Mouse (Mus musculus): ENCODE data around the gene H3f3a. TPM values are rescaled to one million over a fixed set of nuclear protein-coding genes. Genes with fewer than 3 reads are reported as not detected.

Gene H3f3a
- polyA plus RNA-seq, 1 experiment from 2014 or later = 2,025 TPM

- 91% methylated on average over 11 of the region's 11 CpGs for WGBS
- no peak overlapping the region for H3K27ac ChIP-seq (ENCODE audit: low read depth)
- ATAC-seq (replicated peaks; ENCODE audit: low FRiP score, low TSS enrichment, low read depth) = no peak
- peaks cover 63% of the 10 kb centered on the region for H3K36me3 ChIP-seq (ENCODE audit: control insufficient read depth, insufficient read depth, low read length)
- H3K9me3 ChIP-seq (ENCODE audit: control insufficient read depth, low read length) = no peaks in the 10 kb centered on the region
- DNase-seq (ENCODE audit: low spot score) = no peak
- no peak overlapping the region for H3K4me2 ChIP-seq (ENCODE audit: low read length)
- H3K4me1 ChIP-seq (replicated peaks; ENCODE audit: control insufficient read depth, insufficient read depth, low read length) = no peaks in the 10 kb centered on the region
- no peaks in the 10 kb centered on the region for H3K27me3 ChIP-seq (replicated peaks; ENCODE audit: control insufficient read depth, insufficient read depth, low read length)
- no peak overlapping the region for H3K9ac ChIP-seq (ENCODE audit: low read length)
- no peak overlapping the region for H3K4me3 ChIP-seq (ENCODE audit: low read depth, low read length)
Observed at GRCm38 (mm10) chr1:180752115-180752514, 61.6 kb downstream of the H3f3a start.

Other genes with a start within 250 kb of the H3f3a start
- gene Parp1, start 245.0 kb downstream of the H3f3a start, polyA plus RNA-seq (2014; fragmentation: Nextera tagmentation; extraction: Ambion mirVana) = 139 and 145 TPM in 2 replicates
- 17.2 and 19.6 TPM in 2 replicates for gene Lin9, start 172.8 kb downstream of the H3f3a start, polyA plus RNA-seq (2014; fragmentation: Nextera tagmentation; extraction: Ambion mirVana)
- gene Mixl1, start 116.9 kb downstream of the H3f3a start, polyA plus RNA-seq (2014; fragmentation: Nextera tagmentation; extraction: Ambion mirVana) = 0.15 and 0.27 TPM in 2 replicates
- 23.0 and 24.7 TPM in 2 replicates for gene Acbd3, start 87.9 kb downstream of the H3f3a start, polyA plus RNA-seq (2014; fragmentation: Nextera tagmentation; extraction: Ambion mirVana)
- gene Sde2, start 37.2 kb upstream of the H3f3a start, polyA plus RNA-seq (2014; fragmentation: Nextera tagmentation; extraction: Ambion mirVana) = 31.4 and 35.5 TPM in 2 replicates
- gene Lefty2, start 79.2 kb upstream of the H3f3a start, polyA plus RNA-seq (2014; fragmentation: Nextera tagmentation; extraction: Ambion mirVana) = 0.18 TPM in 1 of 2 replicates, not detected in the other
- gene Pycr2, start 90.3 kb upstream of the H3f3a start, polyA plus RNA-seq (2014; fragmentation: Nextera tagmentation; extraction: Ambion mirVana) = 82.1 and 86.5 TPM in 2 replicates
- gene Lefty1, start 121.1 kb upstream of the H3f3a start, polyA plus RNA-seq (2014; fragmentation: Nextera tagmentation; extraction: Ambion mirVana) = 1.7 and 2.1 TPM in 2 replicates
- 14.2 and 14.8 TPM in 2 replicates for gene Tmem63a, start 128.4 kb upstream of the H3f3a start, polyA plus RNA-seq (2014; fragmentation: Nextera tagmentation; extraction: Ambion mirVana)
- 1.9 and 2.8 TPM in 2 replicates for gene Ephx1, start 207.0 kb upstream of the H3f3a start, polyA plus RNA-seq (2014; fragmentation: Nextera tagmentation; extraction: Ambion mirVana)
- not detected in 2 replicates for gene 9130409I23Rik, start 237.3 kb upstream of the H3f3a start, polyA plus RNA-seq (2014; fragmentation: Nextera tagmentation; extraction: Ambion mirVana)